Mouse (Mus musculus): ENCODE results near the gene Nrsn2. TPM values are rescaled to one million over a fixed set of nuclear protein-coding genes. Genes with fewer than 3 reads are reported as not detected.

Nrsn2 gene
- polyA plus RNA-seq, 1 experiment from 2014 or later = 2.4 TPM

GRCm38 (mm10) chr2:152332101-152332825 is 44.2 kb downstream of the Nrsn2 start, which contains the start of gene Rbck1:
Gene Rbck1, minus strand, starts transcription at chr2:152332653.
- peaks cover 6% of the 10 kb centered on the region for H3K27me3 ChIP-seq (ENCODE audit: poor library complexity, severe bottlenecking)
- peak within 1 kb of the TSS; percentile 90 for H3K4me3 ChIP-seq
- peaks cover 35% of the 10 kb centered on the region for H3K4me1 ChIP-seq
- under 1% methylated on average over 54 of the region's 54 CpGs for WGBS
- peak within 1 kb of the TSS; percentile 93 for H3K27ac ChIP-seq
- DNase-seq (ENCODE audit: extremely low spot score, low spot score) = peak; percentile 89
- H3K9me3 ChIP-seq = no peaks in the 10 kb centered on the region
- H3K36me3 ChIP-seq (replicated peaks) = peaks cover 35% of the 10 kb centered on the region

GRCm38 (mm10) chr2:152330858-152331423 is 45.5 kb downstream of the Nrsn2 start:
- peaks cover 6% of the 10 kb centered on the region for H3K27me3 ChIP-seq (ENCODE audit: poor library complexity, severe bottlenecking)
- peaks cover 35% of the 10 kb centered on the region for H3K4me1 ChIP-seq
- H3K36me3 ChIP-seq (replicated peaks) = peaks cover 48% of the 10 kb centered on the region
- WGBS = 70% methylated on average over 7 of the region's 7 CpGs
- H3K27ac ChIP-seq = no peak overlapping the region
- H3K4me3 ChIP-seq = peak overlapping the region; percentile 90
- no peaks in the 10 kb centered on the region for H3K9me3 ChIP-seq
- no peak for DNase-seq (ENCODE audit: extremely low spot score, low spot score)

DNA sequence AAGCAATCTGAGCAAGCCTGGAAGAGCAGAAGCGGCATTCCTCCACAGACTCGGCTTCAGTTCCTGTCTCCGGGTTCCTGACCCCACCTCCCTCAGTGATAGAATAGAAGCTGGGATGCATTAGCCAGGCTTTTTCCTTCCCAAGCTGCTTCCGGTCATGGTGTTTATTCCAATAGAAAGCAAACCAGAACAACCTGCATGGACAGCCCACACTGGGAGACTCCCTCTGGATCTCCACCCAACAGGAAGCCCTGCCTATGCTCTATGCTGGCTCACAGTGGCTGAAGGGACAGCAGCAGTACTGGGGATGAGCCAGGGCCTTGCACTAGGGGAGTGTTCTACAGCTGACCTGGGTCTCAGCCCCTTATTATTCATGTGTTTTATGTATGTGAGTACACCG is 48.5 kb downstream of the Nrsn2 start:
- 69% methylated on average over 5 of the region's 5 CpGs for WGBS
- peaks cover 24% of the 10 kb centered on the region for H3K4me1 ChIP-seq
- H3K27ac ChIP-seq = no peak overlapping the region
- H3K9me3 ChIP-seq = no peaks in the 10 kb centered on the region
- H3K27me3 ChIP-seq (ENCODE audit: poor library complexity, severe bottlenecking) = no peaks in the 10 kb centered on the region
- no peak overlapping the region for H3K4me3 ChIP-seq
- DNase-seq (ENCODE audit: extremely low spot score, low spot score) = no peak
- H3K36me3 ChIP-seq (replicated peaks) = peaks cover 78% of the 10 kb centered on the region

DNA sequence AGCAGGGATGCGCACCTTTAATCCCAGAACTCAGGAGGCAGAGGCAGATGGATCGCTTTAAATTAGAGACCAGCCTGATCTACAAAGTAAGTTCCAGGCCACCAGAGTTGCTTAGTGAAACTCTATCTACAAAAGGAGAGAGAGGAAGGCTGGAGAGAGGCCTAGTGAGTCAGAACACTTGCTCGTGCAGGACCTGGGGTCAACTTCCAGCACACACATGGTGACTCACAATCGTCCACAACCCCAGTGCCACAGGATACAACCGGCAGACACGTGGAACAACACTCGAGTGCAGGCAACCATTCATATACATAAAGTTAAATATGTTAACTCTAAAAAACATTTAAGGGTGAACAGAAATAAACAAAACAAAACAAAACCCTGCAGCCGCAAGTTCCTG is 49.8 kb downstream of the Nrsn2 start:
- no peaks in the 10 kb centered on the region for H3K9me3 ChIP-seq
- 89% methylated on average over 8 of the region's 8 CpGs for WGBS
- peaks cover 91% of the 10 kb centered on the region for H3K36me3 ChIP-seq (replicated peaks)
- peaks cover 14% of the 10 kb centered on the region for H3K4me1 ChIP-seq
- H3K27me3 ChIP-seq (ENCODE audit: poor library complexity, severe bottlenecking) = no peaks in the 10 kb centered on the region
- H3K4me3 ChIP-seq = no peak overlapping the region
- DNase-seq (ENCODE audit: extremely low spot score, low spot score) = no peak
- H3K27ac ChIP-seq = no peak overlapping the region

DNA sequence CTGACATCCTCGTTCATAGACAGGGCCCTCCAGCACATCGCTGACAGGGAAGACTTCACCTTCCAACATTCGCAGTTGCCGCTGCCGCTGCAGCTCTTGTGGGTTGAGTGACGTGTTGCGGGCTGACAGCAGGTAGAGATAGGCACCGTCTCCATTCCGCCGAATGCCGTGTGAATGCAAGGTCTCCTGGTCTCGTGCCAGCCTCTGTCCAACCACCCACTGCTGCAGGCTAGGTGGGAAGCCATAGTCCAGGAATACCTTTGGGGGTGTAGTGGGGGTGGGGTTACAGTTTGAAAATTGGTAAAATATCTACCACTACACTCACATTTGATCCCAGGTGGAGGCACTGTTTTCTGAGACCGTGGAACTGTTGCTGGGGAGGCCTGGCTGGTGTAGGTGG is 50.3 kb downstream of the Nrsn2 start:
- Histone ChIP-seq H3K27me3 (ENCODE audit: poor library complexity, severe bottlenecking) (no peaks in the 10 kb centered on the region), H3K36me3 (replicated peaks) (peaks cover 96% of the 10 kb centered on the region), H3K4me1 (peaks cover 9% of the 10 kb centered on the region), H3K27ac (no peak overlapping the region), H3K4me3 (no peak overlapping the region), H3K9me3 (no peaks in the 10 kb centered on the region)
- DNase-seq (ENCODE audit: extremely low spot score, low spot score) = no peak
- 94% methylated on average over 13 of the region's 13 CpGs for WGBS

DNA sequence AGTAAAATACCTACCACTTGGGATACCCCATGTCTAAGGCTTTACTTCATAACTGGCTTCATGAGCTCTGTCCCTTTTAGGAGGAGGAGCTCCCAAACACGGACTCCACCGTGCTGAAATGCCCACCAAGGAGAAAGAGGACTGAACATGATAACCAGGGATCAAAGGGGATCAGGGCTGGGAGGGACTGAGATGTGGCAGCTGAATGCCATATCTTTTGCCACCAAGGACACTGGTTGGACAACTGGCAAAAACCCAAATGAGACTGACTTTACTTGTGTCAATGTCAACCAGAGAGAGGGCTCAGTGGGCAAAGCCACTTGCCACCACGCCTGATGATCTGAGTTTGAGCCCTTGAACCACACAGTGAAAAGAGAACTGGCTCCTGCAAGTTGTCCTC is 51.6 kb downstream of the Nrsn2 start:
- DNase-seq (ENCODE audit: extremely low spot score, low spot score) = no peak
- no peak overlapping the region for H3K27ac ChIP-seq
- peaks cover 99% of the 10 kb centered on the region for H3K36me3 ChIP-seq (replicated peaks)
- no peaks in the 10 kb centered on the region for H3K27me3 ChIP-seq (ENCODE audit: poor library complexity, severe bottlenecking)
- H3K4me1 ChIP-seq = no peaks in the 10 kb centered on the region
- 82% methylated on average over 3 of the region's 3 CpGs for WGBS
- no peak overlapping the region for H3K4me3 ChIP-seq
- no peaks in the 10 kb centered on the region for H3K9me3 ChIP-seq

DNA sequence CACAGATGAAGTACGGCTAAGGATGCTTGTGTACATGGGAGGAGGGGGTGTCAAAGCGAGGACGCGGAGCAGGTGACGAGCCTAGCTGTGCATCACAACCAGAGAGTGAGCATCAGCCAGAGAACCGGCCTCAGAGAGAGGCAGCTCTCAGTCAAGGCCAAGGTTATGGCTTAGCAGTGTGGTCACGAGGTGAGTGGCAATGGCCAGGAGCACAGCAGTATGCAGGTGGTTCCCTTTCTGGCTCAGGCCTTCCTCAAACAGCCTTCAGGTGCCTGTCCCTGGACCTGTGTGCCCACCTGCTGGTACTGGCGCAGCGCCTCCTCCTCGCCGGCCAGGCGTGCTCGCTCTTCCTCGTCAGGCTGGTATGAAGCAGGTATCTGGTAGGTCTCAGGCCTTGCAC is 52.5 kb downstream of the Nrsn2 start:
- no peaks in the 10 kb centered on the region for H3K4me1 ChIP-seq
- 96% methylated on average over 14 of the region's 14 CpGs for WGBS
- H3K27me3 ChIP-seq (ENCODE audit: poor library complexity, severe bottlenecking) = no peaks in the 10 kb centered on the region
- no peak for DNase-seq (ENCODE audit: extremely low spot score, low spot score)
- H3K27ac ChIP-seq = no peak overlapping the region
- peaks cover 100% of the 10 kb centered on the region for H3K36me3 ChIP-seq (replicated peaks)
- H3K9me3 ChIP-seq = no peaks in the 10 kb centered on the region
- no peak overlapping the region for H3K4me3 ChIP-seq

- peaks cover 99% of the 10 kb centered on the region for H3K36me3 ChIP-seq (replicated peaks)
- no peaks in the 10 kb centered on the region for H3K9me3 ChIP-seq
- WGBS = 91% methylated on average over 6 of the region's 6 CpGs
- no peak overlapping the region for H3K27ac ChIP-seq
- H3K27me3 ChIP-seq (ENCODE audit: poor library complexity, severe bottlenecking) = no peaks in the 10 kb centered on the region
- no peak for DNase-seq (ENCODE audit: extremely low spot score, low spot score)
- H3K4me3 ChIP-seq = no peak overlapping the region
- no peaks in the 10 kb centered on the region for H3K4me1 ChIP-seq
These were observed 54.2 kb downstream of the Nrsn2 start for GRCm38 (mm10) chr2:152322198-152322597.

DNA sequence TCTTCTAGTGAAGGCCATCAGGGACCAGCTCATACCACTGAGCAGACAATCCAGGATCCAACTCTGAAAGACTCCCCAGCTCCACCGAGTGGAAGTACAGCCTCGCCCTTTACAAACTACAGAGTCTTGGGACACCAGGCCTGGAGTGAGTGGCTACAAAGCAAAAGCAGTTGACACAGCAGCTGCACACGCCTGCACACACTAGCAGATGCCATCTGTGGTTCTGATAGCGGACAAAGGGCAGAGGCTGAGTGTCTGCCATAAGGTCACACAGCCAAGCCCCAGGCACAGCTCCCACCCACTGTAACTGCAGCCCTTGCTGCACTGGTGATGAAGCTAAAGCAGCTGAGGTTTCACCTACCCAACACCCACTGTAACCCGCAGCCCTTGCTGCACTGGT is 54.9 kb downstream of the Nrsn2 start:
- H3K9me3 ChIP-seq = no peaks in the 10 kb centered on the region
- H3K36me3 ChIP-seq (replicated peaks) = peaks cover 99% of the 10 kb centered on the region
- DNase-seq (ENCODE audit: extremely low spot score, low spot score) = no peak
- no peaks in the 10 kb centered on the region for H3K27me3 ChIP-seq (ENCODE audit: poor library complexity, severe bottlenecking)
- H3K27ac ChIP-seq = no peak overlapping the region
- no peak overlapping the region for H3K4me3 ChIP-seq
- 92% methylated on average over 5 of the region's 5 CpGs for WGBS
- no peaks in the 10 kb centered on the region for H3K4me1 ChIP-seq

Other genes with a start within 250 kb of the Nrsn2 start
- gene Tcf15, start 233.1 kb downstream of the Nrsn2 start, polyA plus RNA-seq (2016; fragmentation: Nextera tagmentation; extraction: Ambion mirVana) = 4.0 and 4.1 TPM in 2 replicates
- 77.6 and 91.0 TPM in 2 replicates for gene Csnk2a1, start 149.8 kb downstream of the Nrsn2 start, polyA plus RNA-seq (2016; fragmentation: Nextera tagmentation; extraction: Ambion mirVana)
- gene Tbc1d20, start 82.8 kb downstream of the Nrsn2 start, polyA plus RNA-seq (2016; fragmentation: Nextera tagmentation; extraction: Ambion mirVana) = 28.4 and 28.6 TPM in 2 replicates
- gene Rbck1, start 44.0 kb downstream of the Nrsn2 start, polyA plus RNA-seq (2016; fragmentation: Nextera tagmentation; extraction: Ambion mirVana) = 98.1 and 98.2 TPM in 2 replicates
- gene Trib3, start 32.6 kb downstream of the Nrsn2 start, polyA plus RNA-seq (2016; fragmentation: Nextera tagmentation; extraction: Ambion mirVana) = 2.3 and 3.1 TPM in 2 replicates
- 9.3 and 9.5 TPM in 2 replicates for gene Sox12, start 21.4 kb upstream of the Nrsn2 start, polyA plus RNA-seq (2016; fragmentation: Nextera tagmentation; extraction: Ambion mirVana)
- 46.5 and 50.0 TPM in 2 replicates for gene Zcchc3, start 38.4 kb upstream of the Nrsn2 start, polyA plus RNA-seq (2016; fragmentation: Nextera tagmentation; extraction: Ambion mirVana)
- gene 6820408C15Rik, start 38.9 kb upstream of the Nrsn2 start, polyA plus RNA-seq (2016; fragmentation: Nextera tagmentation; extraction: Ambion mirVana) = 0.76 and 1.0 TPM in 2 replicates
- gene Defb23, start 88.0 kb upstream of the Nrsn2 start, polyA plus RNA-seq (2016; fragmentation: Nextera tagmentation; extraction: Ambion mirVana) = not detected in 2 replicates
- not detected in 2 replicates for gene Defb20, start 100.4 kb upstream of the Nrsn2 start, polyA plus RNA-seq (2016; fragmentation: Nextera tagmentation; extraction: Ambion mirVana)
- not detected in 2 replicates for gene Defb22, start 113.5 kb upstream of the Nrsn2 start, polyA plus RNA-seq (2016; fragmentation: Nextera tagmentation; extraction: Ambion mirVana)
- gene Defb26, start 135.1 kb upstream of the Nrsn2 start, polyA plus RNA-seq (2016; fragmentation: Nextera tagmentation; extraction: Ambion mirVana) = not detected in 2 replicates
- not detected in 2 replicates for gene Defb28, start 141.6 kb upstream of the Nrsn2 start, polyA plus RNA-seq (2016; fragmentation: Nextera tagmentation; extraction: Ambion mirVana)
- not detected in 2 replicates for gene Defb29, start 163.5 kb upstream of the Nrsn2 start, polyA plus RNA-seq (2016; fragmentation: Nextera tagmentation; extraction: Ambion mirVana)
- gene Gm17416, start 192.7 kb upstream of the Nrsn2 start, polyA plus RNA-seq (2016; fragmentation: Nextera tagmentation; extraction: Ambion mirVana) = not detected in 2 replicates
- not detected in 2 replicates for gene Defb21, start 196.1 kb upstream of the Nrsn2 start, polyA plus RNA-seq (2016; fragmentation: Nextera tagmentation; extraction: Ambion mirVana)
- gene Defb19, start 203.7 kb upstream of the Nrsn2 start, polyA plus RNA-seq (2016; fragmentation: Nextera tagmentation; extraction: Ambion mirVana) = not detected in 2 replicates
- not detected in 2 replicates for gene Defb45, start 222.8 kb upstream of the Nrsn2 start, polyA plus RNA-seq (2016; fragmentation: Nextera tagmentation; extraction: Ambion mirVana)
- gene Defb36, start 227.7 kb upstream of the Nrsn2 start, polyA plus RNA-seq (2016; fragmentation: Nextera tagmentation; extraction: Ambion mirVana) = not detected in 2 replicates
- gene Defb25, start 246.4 kb upstream of the Nrsn2 start, polyA plus RNA-seq (2016; fragmentation: Nextera tagmentation; extraction: Ambion mirVana) = not detected in 2 replicates

All from forebrain, embryonic 10.5 days (tissue).